Mouse (Mus musculus) heart, embryonic 14.5 days (tissue): ENCODE measurements around the gene Sec24c. TPM values are rescaled to one million over a fixed set of nuclear protein-coding genes. Genes with fewer than 3 reads are reported as not detected.

Experiments
- ATAC-seq: fragments of 200-750 bp; cut with Nextera tagmentation; 2 replicates; pipeline ENCODE4 v1.8.0; 2017; ENCODE audit warnings: low read depth, moderate TSS enrichment; ENCODE audit not compliant: insufficient number of reproducible peaks, insufficient read depth, low FRiP score
- H3K27ac ChIP-seq, 2 experiments: fragments of 200-500 bp in 1 of 2; fragments of 300-500 bp in 1 of 2; sonication (generic) in 1 of 2; replicated peaks in 1 of 2; 2 replicates each; pipeline ENCODE4 v1.5.1; 2012 to 2014; ENCODE audit warnings: low read depth in 2 of 2, low read length in 2 of 2, control low read depth in 1 of 2, mild to moderate bottlenecking in 1 of 2, mixed read lengths in 1 of 2; ENCODE audit not compliant: control insufficient read depth in 1 of 2, insufficient read depth in 1 of 2
- H3K27me3 ChIP-seq: fragments of 300-500 bp; sonication (generic); 2 replicates; pipeline ENCODE4 v1.6.1; 2014; ENCODE audit warnings: mild to moderate bottlenecking, low read length, control low read depth; ENCODE audit not compliant: control insufficient read depth, insufficient read depth
- H3K36me3 ChIP-seq: fragments of 300-500 bp; sonication (generic); 2 replicates; pipeline ENCODE4 v1.6.1; 2014; ENCODE audit warnings: mild to moderate bottlenecking, control low read depth, low read length, mixed read lengths; ENCODE audit not compliant: control insufficient read depth, insufficient read depth
- H3K4me1 ChIP-seq, 2 experiments: fragments of 200-500 bp in 1 of 2; fragments of 300-500 bp in 1 of 2; sonication (generic) in 1 of 2; 2 replicates each; pipeline ENCODE4 v1.6.1; 2012 to 2014; ENCODE audit warnings: low read length in 2 of 2, control low read depth in 1 of 2, mixed read lengths in 1 of 2; ENCODE audit not compliant: control insufficient read depth in 2 of 2, insufficient read depth in 2 of 2
- H3K4me2 ChIP-seq: fragments of 300-500 bp; sonication (generic); 2 replicates; pipeline ENCODE4 v1.6.1; 2014; ENCODE audit warnings: mild to moderate bottlenecking, low read length
- H3K4me3 ChIP-seq, 2 experiments: fragments of 200-500 bp in 1 of 2; fragments of 300-500 bp in 1 of 2; sonication (generic) in 1 of 2; 2 replicates each; pipeline ENCODE4 v1.5.1; 2012 to 2014; ENCODE audit warnings: low read length in 2 of 2, mild to moderate bottlenecking in 2 of 2, control low read depth in 1 of 2, low read depth in 1 of 2, moderate library complexity in 1 of 2; ENCODE audit not compliant: control insufficient read depth in 1 of 2, insufficient read depth in 1 of 2
- H3K9ac ChIP-seq: fragments of 300-500 bp; sonication (generic); 2 replicates; pipeline ENCODE4 v1.6.1; 2014; ENCODE audit warnings: mild to moderate bottlenecking, low read length
- H3K9me3 ChIP-seq: fragments of 300-500 bp; sonication (generic); 2 replicates; pipeline ENCODE4 v1.6.1; 2016; ENCODE audit warnings: low read length, control low read depth; ENCODE audit not compliant: control insufficient read depth
- WGBS: fragments of 180-500 bp; shearing (Covaris S2); extraction: QIAGEN DNeasy Blood & Tissue Kit; methylation state at CpG from one replicate; pipeline ENCODE4 v1.1.7; 2014; 5-methylcytosine and 5-hydroxymethylcytosine counted together
- microRNA-seq: library from miRNA; unstranded; fragments of <30 nt; microRNA quantifications from one replicate; pipeline ENCODE4, GENCODE M21; 2016
- polyA plus RNA-seq: library from polyadenylated mRNA; unstranded; fragments of >200 nt; fragmentation: Nextera tagmentation; extraction: Ambion mirVana; gene quantifications from 2 replicates; pipeline ENCODE4 v1.2.1, GENCODE M21; 2014

Gene Sec24c
- polyA plus RNA-seq, 1 experiment from 2014 or later: 69.2 TPM

GRCm38 (mm10) chr14:20738511-20738910, 64.4 kb downstream of the Sec24c start:
- ATAC-seq: no peak
- H3K27ac ChIP-seq: 0 out of 4 replicates have a peak overlapping the region, but pooled peaks of 1 of the 2 experiments have one; percentile 21
- peaks cover 11 to 23% of the 10 kb centered on the region in 2 experiments for H3K4me1 ChIP-seq
- H3K9ac ChIP-seq: no peak overlapping the region
- H3K4me3 ChIP-seq: no peak overlapping the region
- H3K4me2 ChIP-seq: no peak overlapping the region
- H3K36me3 ChIP-seq: peaks cover 78% of the 10 kb centered on the region
- 58% methylated on average over 8 of the region's 8 CpGs for WGBS
- no peaks in the 10 kb centered on the region for H3K27me3 ChIP-seq
- H3K9me3 ChIP-seq: no peaks in the 10 kb centered on the region

- peaks cover 91% of the 10 kb centered on the region for H3K36me3 ChIP-seq
- no peak for ATAC-seq
- WGBS: 81% methylated on average over 9 of the region's 9 CpGs
These were observed 67.2 kb downstream of the Sec24c start for GRCm38 (mm10) chr14:20741301-20741700.

GRCm38 (mm10) chr14:20743614-20744013, 69.5 kb downstream of the Sec24c start:
- no peaks in the 10 kb centered on the region for H3K27me3 ChIP-seq
- peaks cover 86% of the 10 kb centered on the region for H3K36me3 ChIP-seq
- peaks cover 6 to 14% of the 10 kb centered on the region in 2 experiments for H3K4me1 ChIP-seq
- no peak overlapping the region for H3K9ac ChIP-seq
- 70% methylated on average over 3 of the region's 3 CpGs for WGBS
- ATAC-seq: no peak
- no peak overlapping the region for H3K27ac ChIP-seq
- H3K4me2 ChIP-seq: no peak overlapping the region
- H3K4me3 ChIP-seq: no peak overlapping the region
- no peaks in the 10 kb centered on the region for H3K9me3 ChIP-seq

More at GRCm38 (mm10) chr14:20741301-20741700, 67.2 kb downstream of the Sec24c start:
- H3K9me3 ChIP-seq: no peaks in the 10 kb centered on the region
- no peak overlapping the region for H3K4me3 ChIP-seq
- no peaks in the 10 kb centered on the region for H3K27me3 ChIP-seq
- H3K9ac ChIP-seq: no peak overlapping the region
- peaks cover 2 to 12% of the 10 kb centered on the region in 2 experiments; a peak in 2 of 4 replicates for H3K4me1 ChIP-seq
- no peak overlapping the region for H3K27ac ChIP-seq
- no peak overlapping the region for H3K4me2 ChIP-seq

Small RNAs within 50 kb of the gene (microRNA-seq; reads per million reads assigned to microRNA genes)
- gene Mir6946: 1.7 reads per million

Other genes with a start within 250 kb of the Sec24c start
- 0.18 and 0.63 TPM in 2 replicates for gene Cfap70, start 222.1 kb upstream of the Sec24c start, polyA plus RNA-seq
- 48.1 and 48.6 TPM in 2 replicates for gene Anxa7, start 194.2 kb upstream of the Sec24c start, polyA plus RNA-seq
- gene Mss51, start 177.4 kb upstream of the Sec24c start, polyA plus RNA-seq: 0.67 and 0.88 TPM in 2 replicates
- gene Ppp3cb, start 127.7 kb upstream of the Sec24c start, polyA plus RNA-seq: 44.2 and 46.2 TPM in 2 replicates
- 5.5 and 6.1 TPM in 2 replicates for gene Usp54, start 33.2 kb upstream of the Sec24c start, polyA plus RNA-seq
- gene Myoz1, start 17.8 kb upstream of the Sec24c start, polyA plus RNA-seq: 18.5 and 20.2 TPM in 2 replicates
- gene Synpo2l, start 6.0 kb upstream of the Sec24c start, polyA plus RNA-seq: 153 and 172 TPM in 2 replicates
- 16.5 and 17.8 TPM in 2 replicates for gene Fut11, start 20.7 kb downstream of the Sec24c start, polyA plus RNA-seq
- 216 and 225 TPM in 2 replicates for gene Chchd1, start 28.7 kb downstream of the Sec24c start, polyA plus RNA-seq
- gene Zswim8, start 33.2 kb downstream of the Sec24c start, polyA plus RNA-seq: 21.7 and 25.4 TPM in 2 replicates
- 16.8 and 20.9 TPM in 2 replicates for gene Ndst2, start 60.3 kb downstream of the Sec24c start, polyA plus RNA-seq
- 64.0 and 72.1 TPM in 2 replicates for gene Camk2g, start 119.8 kb downstream of the Sec24c start, polyA plus RNA-seq
- 1.5 and 1.7 TPM in 2 replicates for gene Plau, start 162.4 kb downstream of the Sec24c start, polyA plus RNA-seq